Mouse (Mus musculus): ENCODE measurements around the gene Gm49368. TPM values are rescaled to one million over a fixed set of nuclear protein-coding genes. Genes with fewer than 3 reads are reported as not detected.
"Not testable (repeated sequence)": the region's sequence is repeated elsewhere in the genome, so short reads cannot be mapped to it uniquely, and the experiment has no call there.

Gm49368 gene
- polyA plus RNA-seq, 1 experiment: 0.10 TPM

- no peak for TF ChIP-seq CTCF (IDR thresholded peaks at IDR 0.05; ENCODE audit: extremely low read depth, insufficient read depth, low read length)
- TF ChIP-seq POLR2A (IDR thresholded peaks at IDR 0.05; ENCODE audit: extremely low read depth, insufficient read depth, low read length): no peak
- H3K4me1 ChIP-seq (ENCODE audit: control insufficient read depth, insufficient read depth, low read length): no peaks in the 10 kb centered on the region
- no peak within 1 kb of the TSS for H3K4me3 ChIP-seq (ENCODE audit: insufficient read depth, low read length)
- no peak within 1 kb of the TSS for H3K27ac ChIP-seq (ENCODE audit: insufficient read depth, low read length)
Observed at GRCm38 (mm10) chr7:128154076-128154475, 91.6 kb downstream of the Gm49368 start, which contains the start of gene Itgad. Gene Itgad (plus strand): TSS chr7:128154376.

DNA sequence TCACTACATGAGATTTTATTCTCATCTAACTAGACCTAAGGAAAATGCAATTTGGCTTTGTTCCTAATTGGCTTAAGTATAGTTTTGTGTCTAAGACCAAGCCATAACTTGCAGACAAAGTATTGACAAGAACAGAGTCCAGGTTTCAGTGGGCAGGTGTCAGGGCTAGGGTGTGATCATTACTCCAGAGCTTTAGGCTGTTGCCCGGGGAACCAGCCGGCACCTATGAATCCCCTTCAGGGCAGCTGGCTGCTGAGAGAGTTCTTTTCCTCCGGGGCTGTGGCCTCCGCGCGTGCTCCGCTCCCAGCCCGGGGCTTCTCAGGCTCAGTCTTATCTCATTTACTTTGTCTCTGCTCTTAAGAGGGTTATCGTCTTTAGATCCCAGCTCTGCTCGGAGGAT, 92.4 kb downstream of the Gm49368 start:
- no peaks in the 10 kb centered on the region for H3K4me1 ChIP-seq (ENCODE audit: control insufficient read depth, insufficient read depth, low read length)
- H3K27ac ChIP-seq (ENCODE audit: insufficient read depth, low read length): no peak overlapping the region
- TF ChIP-seq CTCF (IDR thresholded peaks at IDR 0.05; ENCODE audit: extremely low read depth, insufficient read depth, low read length) (no peak), POLR2A (IDR thresholded peaks at IDR 0.05; ENCODE audit: extremely low read depth, insufficient read depth, low read length) (no peak)
- no peak overlapping the region for H3K4me3 ChIP-seq (ENCODE audit: insufficient read depth, low read length)

DNA sequence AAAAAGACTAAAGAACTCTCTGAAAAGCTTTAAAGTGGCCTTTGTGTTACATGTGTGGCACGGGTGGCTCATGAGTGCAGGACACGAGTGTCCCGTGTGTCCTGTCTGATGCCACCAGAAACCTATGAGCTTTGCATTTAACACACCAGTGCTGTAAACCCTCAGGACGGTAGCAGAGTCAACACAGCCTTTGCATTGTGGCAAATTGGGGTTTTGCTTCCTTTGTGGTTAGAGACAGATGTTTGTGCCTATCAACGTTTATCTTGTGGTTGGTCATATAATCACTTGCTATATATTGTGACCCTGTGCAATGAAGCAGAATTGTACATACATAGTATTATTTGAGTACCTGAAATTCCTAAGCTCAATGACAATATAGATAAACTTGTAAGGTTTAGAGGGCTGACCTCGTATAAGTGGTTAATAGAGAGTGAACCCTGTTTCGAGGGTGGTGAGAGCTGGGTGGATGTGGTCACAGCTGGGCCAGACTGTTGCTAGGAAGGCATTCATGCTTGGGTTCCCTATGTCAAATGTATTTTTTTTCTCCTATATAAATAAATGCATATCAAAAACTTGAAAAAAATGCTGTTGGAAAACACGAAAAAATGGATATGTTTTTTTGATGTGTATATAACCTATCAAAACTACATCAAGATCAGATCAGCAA, 96.3 kb downstream of the Gm49368 start:
- H3K4me3 ChIP-seq (ENCODE audit: insufficient read depth, low read length); H3K27ac ChIP-seq (ENCODE audit: insufficient read depth, low read length); H3K4me1 ChIP-seq (ENCODE audit: control insufficient read depth, insufficient read depth, low read length): not testable (repeated sequence)

DNA sequence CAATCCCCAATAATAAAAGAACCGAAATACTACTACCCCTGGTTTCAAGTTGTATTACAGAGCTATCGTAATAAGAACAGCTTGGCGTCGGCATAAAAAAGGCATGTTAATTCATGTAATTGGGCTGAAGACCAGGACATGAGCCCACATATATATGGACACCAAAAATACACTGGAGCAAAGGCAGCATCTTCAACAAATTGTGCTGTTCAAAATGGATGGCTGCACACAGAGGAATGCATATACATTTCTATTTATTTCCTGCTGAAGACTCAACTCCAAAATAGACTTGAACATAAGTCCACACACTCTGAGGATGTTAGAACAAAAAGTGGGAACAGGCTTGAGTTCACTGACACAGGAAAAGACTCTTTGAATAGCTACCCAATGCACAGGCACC, 101.5 kb downstream of the Gm49368 start:
- Histone ChIP-seq H3K27ac (ENCODE audit: insufficient read depth, low read length) (no peak overlapping the region), H3K4me3 (ENCODE audit: insufficient read depth, low read length) (no peak overlapping the region), H3K4me1 (ENCODE audit: control insufficient read depth, insufficient read depth, low read length) (no peaks in the 10 kb centered on the region; the same call in 1 of the 2 replicates)
- TF ChIP-seq CTCF (IDR thresholded peaks at IDR 0.05; ENCODE audit: extremely low read depth, insufficient read depth, low read length): no peak
- no peak for TF ChIP-seq POLR2A (IDR thresholded peaks at IDR 0.05; ENCODE audit: extremely low read depth, insufficient read depth, low read length)

- Histone ChIP-seq H3K4me3 (ENCODE audit: insufficient read depth, low read length) (no peak overlapping the region), H3K4me1 (ENCODE audit: control insufficient read depth, insufficient read depth, low read length) (no peaks in the 10 kb centered on the region; the same call in 1 of the 2 replicates), H3K27ac (ENCODE audit: insufficient read depth, low read length) (no peak overlapping the region)
- TF ChIP-seq CTCF (IDR thresholded peaks at IDR 0.05; ENCODE audit: extremely low read depth, insufficient read depth, low read length): no peak
Observed at GRCm38 (mm10) chr7:128166391-128166790, 103.9 kb downstream of the Gm49368 start.

DNA sequence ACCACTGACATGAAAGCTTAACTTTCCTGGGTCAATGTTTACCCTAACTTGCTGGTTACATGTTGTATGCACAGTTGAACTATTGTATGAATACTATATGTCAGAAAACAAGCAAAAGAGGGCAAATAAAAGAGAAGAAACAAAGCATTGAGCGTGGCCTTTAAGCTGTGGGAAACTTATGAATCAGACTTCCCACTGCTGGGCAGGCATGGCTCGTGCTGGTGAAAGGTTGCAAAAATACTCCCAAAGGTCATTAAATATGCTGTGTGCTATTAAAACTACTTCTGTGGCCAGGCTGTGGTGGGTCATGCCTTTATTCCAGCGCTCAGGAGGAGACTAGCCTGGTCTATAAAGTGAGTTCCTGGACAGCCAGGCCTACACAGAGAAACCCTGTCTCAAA, 107.5 kb downstream of the Gm49368 start:
- H3K4me3 ChIP-seq (ENCODE audit: insufficient read depth, low read length): no peak overlapping the region
- no peak overlapping the region for H3K27ac ChIP-seq (ENCODE audit: insufficient read depth, low read length)
- no peaks in the 10 kb centered on the region for H3K4me1 ChIP-seq (ENCODE audit: control insufficient read depth, insufficient read depth, low read length)
- TF ChIP-seq POLR2A (IDR thresholded peaks at IDR 0.05; ENCODE audit: extremely low read depth, insufficient read depth, low read length) (no peak), CTCF (IDR thresholded peaks at IDR 0.05; ENCODE audit: extremely low read depth, insufficient read depth, low read length) (no peak)

Other genes with a start within 250 kb of the Gm49368 start
- 118 and 122 TPM in 2 replicates for gene Stx4a, start 238.4 kb upstream of the Gm49368 start, polyA plus RNA-seq (2012; rRNA removed)
- gene Stx1b, start 238.1 kb upstream of the Gm49368 start, polyA plus RNA-seq (2012; rRNA removed): 381 and 383 TPM in 2 replicates
- gene Zfp646, start 186.5 kb upstream of the Gm49368 start, polyA plus RNA-seq (2012; rRNA removed): 14.9 and 15.1 TPM in 2 replicates
- 12.9 and 13.5 TPM in 2 replicates for gene Zfp668, start 185.9 kb upstream of the Gm49368 start, polyA plus RNA-seq (2012; rRNA removed)
- gene Prss53, start 171.7 kb upstream of the Gm49368 start, polyA plus RNA-seq (2012; rRNA removed): 4.1 and 4.6 TPM in 2 replicates
- gene Gm21974, start 167.2 kb upstream of the Gm49368 start, polyA plus RNA-seq (2012; rRNA removed): not detected in 2 replicates
- gene Vkorc1, start 167.1 kb upstream of the Gm49368 start, polyA plus RNA-seq (2012; rRNA removed): 56.8 and 67.0 TPM in 2 replicates
- 55.7 and 59.2 TPM in 2 replicates for gene Bckdk, start 158.6 kb upstream of the Gm49368 start, polyA plus RNA-seq (2012; rRNA removed)
- gene Kat8, start 150.2 kb upstream of the Gm49368 start, polyA plus RNA-seq (2012; rRNA removed): 39.1 and 44.1 TPM in 2 replicates
- gene Prss8, start 132.6 kb upstream of the Gm49368 start, polyA plus RNA-seq (2012; rRNA removed): 0.08 and 0.15 TPM in 2 replicates
- gene Prss36, start 116.0 kb upstream of the Gm49368 start, polyA plus RNA-seq (2012; rRNA removed): 17.0 and 17.9 TPM in 2 replicates
- gene Fus, start 95.2 kb upstream of the Gm49368 start, polyA plus RNA-seq (2012; rRNA removed): 380 and 408 TPM in 2 replicates
- gene Pycard, start 68.8 kb upstream of the Gm49368 start, polyA plus RNA-seq (2012; rRNA removed): 8.9 and 10.6 TPM in 2 replicates
- gene Trim72, start 58.7 kb upstream of the Gm49368 start, polyA plus RNA-seq (2012; rRNA removed): 1.6 and 1.7 TPM in 2 replicates
- gene Itgam, start within 50 bp of the Gm49368 start, polyA plus RNA-seq (2012; rRNA removed): 15.2 and 15.4 TPM in 2 replicates
- 0.21 and 0.23 TPM in 2 replicates for gene Itgax, start 66.9 kb downstream of the Gm49368 start, polyA plus RNA-seq (2012; rRNA removed)
- 0.67 and 0.87 TPM in 2 replicates for gene Itgad, start 91.7 kb downstream of the Gm49368 start, polyA plus RNA-seq (2012; rRNA removed)
- gene Cox6a2, start 143.7 kb downstream of the Gm49368 start, polyA plus RNA-seq (2012; rRNA removed): 29.5 and 36.4 TPM in 2 replicates
- 12.9 and 13.0 TPM in 2 replicates for gene Armc5, start 174.7 kb downstream of the Gm49368 start, polyA plus RNA-seq (2012; rRNA removed)
- gene 9130023H24Rik, start 175.3 kb downstream of the Gm49368 start, polyA plus RNA-seq (2012; rRNA removed): 1.9 and 2.4 TPM in 2 replicates
- gene Tgfb1i1, start 184.1 kb downstream of the Gm49368 start, polyA plus RNA-seq (2012; rRNA removed): 16.4 and 17.6 TPM in 2 replicates
- not detected in 2 replicates for gene Slc5a2, start 203.0 kb downstream of the Gm49368 start, polyA plus RNA-seq (2012; rRNA removed)
- 30.9 and 31.8 TPM in 2 replicates for gene BC017158, start 235.5 kb downstream of the Gm49368 start, polyA plus RNA-seq (2012; rRNA removed)